Mouse (Mus musculus) kidney, postnatal 4 days (tissue): ENCODE data around the gene Gm47996.

Experiments used
- DNase-seq, 2 experiments: peaks; one replicate each; pipeline ENCODE4 v3.0.0; 2021; ENCODE audit warnings: mixed read lengths in 2 of 2

Gene Gm47996

DNA sequence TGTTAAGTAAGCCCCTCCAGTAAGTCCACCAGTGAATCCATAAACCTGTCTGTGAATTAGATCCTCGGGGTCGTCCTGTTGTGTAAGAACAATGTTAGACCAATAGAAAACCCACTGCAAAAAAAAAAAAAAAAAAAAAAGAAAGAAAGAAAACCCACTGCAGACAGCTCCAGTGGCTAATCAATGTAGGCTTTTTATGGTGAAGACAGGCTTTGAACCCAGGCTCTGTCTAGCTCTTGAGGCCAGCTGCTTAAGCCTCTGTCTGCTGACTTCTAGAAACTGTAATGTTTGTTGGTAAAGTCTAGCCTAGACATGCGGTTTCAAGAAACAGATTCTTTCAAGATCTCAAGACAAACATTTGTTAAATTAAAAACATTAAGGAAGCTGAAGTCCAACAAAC lies 40.2 kb downstream of the Gm47996 start:
- no peak for DNase-seq

DNA sequence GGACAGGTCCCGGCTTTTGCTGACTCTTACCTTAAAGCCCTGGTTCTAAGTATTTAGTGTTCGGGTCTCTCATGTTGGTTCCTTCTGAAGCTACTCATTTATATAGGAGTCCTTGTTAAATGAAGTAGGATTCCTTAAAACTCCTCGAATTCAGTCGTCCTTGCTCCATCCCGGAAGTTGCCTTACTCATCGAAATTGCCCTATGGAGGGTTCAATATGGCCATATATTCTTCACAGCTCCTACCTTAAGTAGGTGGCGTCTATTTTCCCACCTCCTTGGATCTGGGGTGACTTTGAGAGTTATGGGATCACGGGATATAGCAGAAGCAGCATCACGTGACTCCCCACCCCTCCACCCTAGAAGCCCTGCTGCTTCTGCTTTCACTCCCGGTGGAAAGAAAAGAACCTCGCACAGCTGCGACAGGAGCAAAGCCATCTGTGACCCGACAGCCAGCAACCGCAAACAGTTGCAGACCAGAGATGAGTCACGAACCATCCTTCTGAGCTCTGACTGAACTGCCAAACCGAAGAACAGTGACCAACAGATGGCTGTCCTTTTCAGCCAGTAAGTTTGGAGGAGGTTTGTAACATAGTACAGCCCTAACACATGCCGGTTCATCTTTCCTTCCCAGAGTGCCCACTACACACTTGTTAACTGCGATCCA lies 40.7 kb downstream of the Gm47996 start:
- peak; percentile 63 to 72 for DNase-seq

DNA sequence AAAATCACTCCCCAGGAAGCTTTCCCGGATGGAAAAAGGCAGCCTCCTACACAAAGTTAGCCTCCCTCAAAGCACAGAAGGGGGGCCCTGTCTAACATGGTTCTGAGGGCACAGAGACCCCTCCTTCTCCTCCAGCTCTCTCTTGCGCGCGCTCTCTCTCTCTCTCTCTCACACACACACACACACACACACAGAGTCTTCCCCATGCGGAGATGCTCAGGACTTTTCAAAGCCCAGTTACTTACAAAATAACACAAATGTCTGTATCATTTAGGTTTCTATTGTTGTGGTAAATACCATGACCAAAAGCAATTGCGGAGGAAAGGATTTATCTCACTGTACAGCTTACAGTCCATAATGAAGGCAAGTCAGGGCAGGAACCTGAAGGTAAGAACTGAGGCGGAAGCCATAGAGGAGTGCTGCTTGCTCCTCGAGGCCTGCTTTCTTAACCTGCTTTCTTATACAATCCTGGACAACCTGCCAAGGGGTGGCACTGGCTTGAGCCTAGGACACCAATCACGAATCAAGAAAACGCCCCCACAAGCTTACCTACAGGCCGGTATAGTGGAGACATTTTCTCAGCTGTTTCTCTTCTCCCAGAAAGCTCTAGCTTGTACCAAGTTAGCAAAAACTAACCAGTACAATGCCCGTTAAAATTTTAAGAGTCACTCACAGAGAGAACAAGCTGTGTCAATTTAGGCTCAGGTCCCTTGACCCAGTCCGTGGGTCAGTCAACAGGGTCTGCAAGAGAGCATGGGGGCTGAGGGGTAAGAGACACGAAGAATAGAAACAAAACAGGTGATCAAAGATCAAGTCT lies 41.5 kb downstream of the Gm47996 start:
- DNase-seq: no peak

GRCm38 (mm10) chr1:151255422-151255821 lies 45.5 kb downstream of the Gm47996 start:
- DNase-seq: no peak

DNA sequence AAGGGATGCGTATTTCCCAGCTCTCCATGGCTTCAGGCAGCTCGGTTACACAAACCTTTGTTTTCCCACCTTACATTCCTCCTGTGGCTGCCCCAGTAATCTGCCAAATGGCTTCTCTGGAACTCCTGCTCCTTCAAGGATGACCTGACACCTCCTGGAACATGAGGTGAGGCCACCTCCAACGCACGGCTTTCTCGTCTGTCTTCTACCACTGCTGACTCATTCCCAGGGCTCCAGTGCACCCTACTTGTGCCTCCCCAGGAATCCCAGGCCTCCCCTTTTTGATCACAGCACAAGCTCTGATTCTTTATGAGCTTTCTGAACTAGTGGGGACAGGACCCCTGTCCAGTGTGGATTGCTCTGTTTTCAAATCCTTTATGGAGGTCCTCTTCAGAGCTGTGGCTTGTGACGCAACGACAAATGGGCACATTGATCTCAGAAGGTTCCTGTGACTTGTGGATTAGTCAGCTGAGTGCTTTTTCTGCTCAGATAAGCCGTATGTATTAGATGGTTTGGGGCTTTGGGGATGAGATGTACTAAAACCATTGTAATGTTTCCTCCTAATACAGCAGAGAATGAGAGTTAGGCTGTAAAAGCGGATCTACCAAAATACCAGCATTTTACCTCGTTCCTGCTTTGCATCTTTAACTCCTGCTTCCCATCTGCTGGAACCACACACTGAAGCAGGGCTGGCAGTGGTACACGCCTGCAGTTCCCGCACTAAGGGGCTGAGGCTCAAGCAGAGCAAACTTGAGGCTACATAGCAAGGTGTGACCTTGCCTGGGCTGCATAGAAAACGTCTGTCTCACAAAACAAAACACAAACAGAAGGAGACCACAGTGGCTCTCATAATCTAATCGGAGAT lies 48.4 kb downstream of the Gm47996 start:
- DNase-seq: no peak

GRCm38 (mm10) chr1:151259061-151259460 lies 49.1 kb downstream of the Gm47996 start:
- no peak for DNase-seq
